Mouse (Mus musculus) E14TG2a.4 (cell line): ENCODE results near the gene Klhl42.

Experiments used
- CTCF ChIP-seq: conservative IDR thresholded peaks from 2 replicates; pipeline ENCODE4 v1.5.1; 2014; ENCODE audit warnings: low read length
- NANOG ChIP-seq: IDR thresholded peaks from 2 replicates; pipeline ENCODE4 v1.6.1; 2014; ENCODE audit warnings: borderline replicate concordance, low read length, mixed read lengths
- POU5F1 ChIP-seq: IDR thresholded peaks from 2 replicates; pipeline ENCODE4 v1.6.1; 2014; ENCODE audit warnings: low read length, borderline replicate concordance

DNA sequence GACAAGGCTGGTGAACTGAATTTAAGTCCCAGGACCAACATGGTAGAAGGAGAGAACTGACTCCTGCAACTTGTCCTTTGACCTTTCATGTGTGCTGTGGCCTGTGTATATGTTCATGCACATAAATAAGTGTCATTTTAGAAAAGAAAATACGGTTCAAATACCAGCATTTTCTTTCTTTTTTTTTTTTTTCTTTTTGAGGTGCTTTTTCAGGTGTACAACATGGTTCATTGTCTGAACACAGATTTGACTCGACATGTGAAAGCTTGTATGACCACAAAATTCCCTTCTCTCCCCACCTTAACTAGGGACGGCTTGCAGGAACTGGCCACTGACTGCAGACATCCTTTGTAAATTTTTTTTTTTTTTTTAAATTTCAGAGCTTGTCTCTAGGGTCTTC is 5.8 kb downstream of the Klhl42 start:
- TF ChIP-seq CTCF: no peak
- TF ChIP-seq POU5F1: no peak
- TF ChIP-seq NANOG: no peak
